ENCODE assay signal across 14 mouse cellular contexts in the genomic region with DNA sequence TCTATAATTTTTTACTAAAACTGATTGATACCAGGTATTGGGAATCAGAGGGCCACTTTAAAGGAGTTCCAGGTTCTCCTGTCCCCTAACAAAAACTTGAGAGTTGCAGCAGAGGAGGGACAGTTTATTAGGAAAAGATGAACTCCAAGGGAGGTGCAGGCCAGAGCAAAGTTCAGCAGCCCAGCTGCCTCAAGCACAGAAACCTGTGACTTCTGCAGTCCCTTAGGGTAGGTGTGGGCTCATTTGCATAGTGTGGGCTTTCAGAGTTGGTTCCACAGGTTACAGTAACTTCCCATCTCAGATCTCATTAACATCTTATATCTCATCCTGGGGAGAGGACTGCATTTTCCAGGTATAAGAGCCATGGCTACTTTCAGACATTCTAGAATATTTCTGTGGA. TPM values are rescaled to one million over a fixed set of nuclear protein-coding genes. Genes with fewer than 3 reads are reported as not detected.
"Had no signal": no experiment of that assay in that cellular context is flagged by ENCODE, and none has a peak within 500 bp of the region (broad histone marks: within the 10 kb centered on the region; RNA-seq: fewer than 3 reads in every experiment).

No protein-coding gene starts in this region.

- H3K4me3 ChIP-seq: hindbrain, embryonic 13.5 days; liver, embryonic 12.5 days; lung, embryonic 15.5 days; midbrain, embryonic 13.5 days; neural tube, embryonic 15.5 days had no signal

- H3K4me2 ChIP-seq: hindbrain, embryonic 13.5 days; liver, embryonic 12.5 days; lung, embryonic 15.5 days; midbrain, embryonic 13.5 days; neural tube, embryonic 15.5 days had no signal

- DNase-seq: left cerebral cortex, postnatal 4 days; lung, postnatal 14 days; right cerebral cortex, adult 18-20 months; right cerebral cortex, postnatal 25 days; thymus, postnatal 14 days had no signal

- H3K9ac ChIP-seq: hindbrain, embryonic 13.5 days; liver, embryonic 12.5 days; lung, embryonic 15.5 days; midbrain, embryonic 13.5 days; neural tube, embryonic 15.5 days had no signal

- H3K27me3 ChIP-seq: hindbrain, embryonic 13.5 days; liver, embryonic 12.5 days; lung, embryonic 15.5 days; midbrain, embryonic 13.5 days; neural tube, embryonic 15.5 days had no signal

- H3K36me3 ChIP-seq: hindbrain, embryonic 13.5 days; liver, embryonic 12.5 days; lung, embryonic 15.5 days; midbrain, embryonic 13.5 days; neural tube, embryonic 15.5 days had no signal

- H3K27ac ChIP-seq: hindbrain, embryonic 13.5 days; hindbrain, postnatal 0 days; liver, embryonic 12.5 days; lung, embryonic 15.5 days; macrophage; midbrain, embryonic 13.5 days; neural tube, embryonic 15.5 days; stomach, postnatal 0 days had no signal

- ATAC-seq: hindbrain, postnatal 0 days; liver, embryonic 12.5 days; midbrain, embryonic 13.5 days had no signal

- H3K9me3 ChIP-seq: hindbrain, embryonic 13.5 days; lung, embryonic 15.5 days; midbrain, embryonic 13.5 days; neural tube, embryonic 15.5 days had no signal

- H3K4me1 ChIP-seq: hindbrain, embryonic 13.5 days; liver, embryonic 12.5 days; lung, embryonic 15.5 days; midbrain, embryonic 13.5 days; neural tube, embryonic 15.5 days had no signal

RNA-seq across cellular contexts. Expression of gene Echdc2, which starts 21.5 kb away (rescaled TPM):
- polyA plus RNA-seq: macrophage had no signal

RNA-seq across cellular contexts. Expression of gene Podn, which starts 47.5 kb away (rescaled TPM):
- total RNA-seq: megakaryocyte-erythroid progenitor cell, adult 5-6 weeks had no signal
- polyA plus RNA-seq: macrophage had no signal
